Mouse (Mus musculus) MEL (cell line): Measurements from ENCODE around the gene Riok1. TPM values are rescaled to one million over a fixed set of nuclear protein-coding genes. Genes with fewer than 3 reads are reported as not detected.

ENCODE experiments used
- DNase-seq: peaks from one replicate; pipeline ENCODE4 v3.0.0; 2011; ENCODE audit warnings: low read depth, low spot score
- H3K27ac ChIP-seq: 2 replicates; pipeline ENCODE4 v1.5.1; 2012; ENCODE audit warnings: low read depth, mild to moderate bottlenecking, control low read depth, low read length, moderate library complexity; ENCODE audit not compliant: control insufficient read depth
- H3K27me3 ChIP-seq, 2 experiments: fragments of 150-350 bp in 1 of 2; sonication (generic) in 1 of 2; 2 replicates each; pipeline ENCODE4 v1.6.1; 2012; ENCODE audit warnings: low read length in 2 of 2, mild to moderate bottlenecking in 2 of 2, improper control_type of control experiment in 1 of 2, moderate library complexity in 1 of 2; ENCODE audit not compliant: insufficient read depth in 2 of 2, control insufficient read depth in 1 of 2
- H3K36me3 ChIP-seq, 2 experiments: 2 replicates each; pipeline ENCODE4 v1.6.1; 2012 to 2014; ENCODE audit warnings: low read length in 2 of 2, improper control_type of control experiment in 1 of 2, inconsistent platforms in 1 of 2, mild to moderate bottlenecking in 1 of 2; ENCODE audit not compliant: insufficient read depth in 2 of 2, control insufficient read depth in 1 of 2
- H3K4me1 ChIP-seq, 2 experiments: fragments of 150-350 bp in 1 of 2; sonication (generic) in 1 of 2; 2 replicates each; pipeline ENCODE4 v1.6.1; 2012; ENCODE audit warnings: low read length in 2 of 2, improper control_type of control experiment in 1 of 2, mild to moderate bottlenecking in 1 of 2; ENCODE audit not compliant: insufficient read depth in 2 of 2, control insufficient read depth in 1 of 2
- H3K4me3 ChIP-seq, 2 experiments: fragments of 150-350 bp in 1 of 2; sonication (generic) in 1 of 2; 2 replicates each; pipeline ENCODE4 v1.5.1; 2012; ENCODE audit warnings: low read depth in 2 of 2, low read length in 2 of 2, mild to moderate bottlenecking in 2 of 2, moderate library complexity in 2 of 2, control low read depth in 1 of 2, improper control_type of control experiment in 1 of 2; ENCODE audit not compliant: control insufficient read depth in 1 of 2, insufficient read depth in 1 of 2
- H3K79me2 ChIP-seq: 2 replicates; pipeline ENCODE4 v1.6.1; 2012; ENCODE audit warnings: mild to moderate bottlenecking, low read length, moderate library complexity; ENCODE audit not compliant: control insufficient read depth, poor library complexity, insufficient read depth
- H3K9ac ChIP-seq: 2 replicates; pipeline ENCODE4 v1.6.1; 2012; ENCODE audit warnings: low read depth, mild to moderate bottlenecking, control low read depth, low read length, moderate library complexity; ENCODE audit not compliant: control insufficient read depth, poor library complexity, severe bottlenecking
- H3K9me3 ChIP-seq: fragments of 150-350 bp; sonication (generic); replicated peaks from 2 replicates; pipeline ENCODE4 v1.6.1; 2012; ENCODE audit warnings: mild to moderate bottlenecking, low read length, improper control_type of control experiment, moderate library complexity; ENCODE audit not compliant: insufficient read depth
- MXI1 ChIP-seq: IDR thresholded peaks from 2 replicates; pipeline ENCODE4 v1.6.1; 2011; ENCODE audit warnings: mild to moderate bottlenecking, low read depth, low read length, improper control_type of control experiment
- RAD21 ChIP-seq: IDR thresholded peaks from 2 replicates; pipeline ENCODE4 v1.6.1; 2011; ENCODE audit warnings: mild to moderate bottlenecking, low read depth, low read length, improper control_type of control experiment
- USF2 ChIP-seq, 2 experiments: IDR thresholded peaks; 2 replicates each; pipeline ENCODE4 v1.6.1; 2011 to 2012; ENCODE audit warnings: improper control_type of control experiment in 2 of 2, low read length in 2 of 2, borderline replicate concordance in 1 of 2, inconsistent platforms in 1 of 2, low read depth in 1 of 2, mild to moderate bottlenecking in 1 of 2; ENCODE audit not compliant: insufficient read depth in 1 of 2
- polyA plus RNA-seq, 2 experiments: library from polyadenylated mRNA; stranded (reverse) in 1 of 2; unstranded in 1 of 2; fragments of >175 nt in 1 of 2; fragments of >200 nt in 1 of 2; gene quantifications; 2 replicates each; pipeline versions ENCODE4 v1.2.1 to v1.2.4; 2012; ENCODE audit warnings: low replicate concordance in 2 of 2, low read depth in 1 of 2; ENCODE audit not compliant: insufficient read length in 2 of 2, insufficient read depth in 1 of 2, missing spikeins in 1 of 2
- total RNA-seq: library from RNA; depleted of rRNA; stranded (reverse); fragments of 300-350 nt; gene quantifications from 2 replicates; pipeline ENCODE4 v1.2.3, GENCODE M21; 2012; rRNA removed

Gene Riok1
- total and polyA plus RNA-seq, 3 experiments, result 40.5 to 43.7 TPM; not detected in 1

- TF ChIP-seq USF2 (IDR thresholded peaks at IDR 0.05; ENCODE audit: borderline replicate concordance in 1 of 2, insufficient read depth in 1 of 2, low read depth in 1 of 2, low read length in 2 of 2), result no peak
- no peak for TF ChIP-seq MXI1
- no peak for TF ChIP-seq RAD21
- TF ChIP-seq, all 39 proteins: peak for 0
- no peak overlapping the region for H3K4me3 ChIP-seq
- H3K9ac ChIP-seq, result no peak overlapping the region
- H3K27me3 ChIP-seq, result peaks cover 10 to 12% of the 10 kb centered on the region in 2 experiments
- no peak overlapping the region for H3K27ac ChIP-seq
- H3K4me1 ChIP-seq, result no peaks in the 10 kb centered on the region
- DNase-seq, result no peak
- no peaks in the 10 kb centered on the region for H3K36me3 ChIP-seq
- H3K9me3 ChIP-seq, result no peaks in the 10 kb centered on the region
- H3K79me2 ChIP-seq, result no peaks in the 10 kb centered on the region
Measured at GRCm38 (mm10) chr13:38109081-38109480, 72.3 kb downstream of the Riok1 start.

Other genes with a start within 250 kb of the Riok1 start
- 76.7 and 77.2 TPM in 2 replicates for gene Ssr1, start 42.8 kb upstream of the Riok1 start, total RNA-seq
- gene Ssr1, start 42.8 kb upstream of the Riok1 start, polyA plus RNA-seq, result 100 to 1,000 TPM in 1 of 2 experiments, 10 to 100 TPM in 1; 30.9 to 104 TPM
- gene Cage1, start 74 bp downstream of the Riok1 start, total RNA-seq, result 1.0 and 1.1 TPM in 2 replicates
- under 1 TPM in 1 of 2 experiments, not detected in 1; 0.78 TPM for gene Cage1, start 74 bp downstream of the Riok1 start, polyA plus RNA-seq
- not detected in 2 replicates for gene Dsp, start 114.3 kb downstream of the Riok1 start, total RNA-seq
- gene Dsp, start 114.3 kb downstream of the Riok1 start, polyA plus RNA-seq, result not detected
- 45.8 and 63.2 TPM in 2 replicates for gene Snrnp48, start 167.9 kb downstream of the Riok1 start, total RNA-seq
- 100 to 1,000 TPM in 1 of 2 experiments, 10 to 100 TPM in 1; 60.4 to 134 TPM for gene Snrnp48, start 167.9 kb downstream of the Riok1 start, polyA plus RNA-seq